Mouse (Mus musculus): Measurements from ENCODE around the gene Golph3. TPM values are rescaled to one million over a fixed set of nuclear protein-coding genes. Genes with fewer than 3 reads are reported as not detected.

The Golph3 gene
- total and polyA plus RNA-seq, 2 experiments from 2014 or later: 63.6 to 134 TPM

- H3K27me3 ChIP-seq (ENCODE audit: insufficient read depth, low read length): no peaks in the 10 kb centered on the region
- no peak for DNase-seq (ENCODE audit: low spot score)
- H3K9me3 ChIP-seq (ENCODE audit: low read length): no peaks in the 10 kb centered on the region
- no peaks in the 10 kb centered on the region for H3K36me3 ChIP-seq (ENCODE audit: insufficient read depth, low read length)
- H3K27ac ChIP-seq: no peak overlapping the region
- no peak for ATAC-seq
- 81% methylated on average over 5 of the region's 5 CpGs for WGBS
- no peak overlapping the region for H3K4me2 ChIP-seq (ENCODE audit: low read depth, low read length)
- no peak overlapping the region for H3K4me3 ChIP-seq (ENCODE audit: low read length)
- no peaks in the 10 kb centered on the region for H3K4me1 ChIP-seq (ENCODE audit: insufficient read depth, low read length)
- no peak for TF ChIP-seq CTCF (IDR thresholded peaks at IDR 0.05; ENCODE audit: low read depth)
- H3K9ac ChIP-seq (replicated peaks; ENCODE audit: low read length): no peak overlapping the region
These were observed 4.0 kb upstream of the Golph3 start for GRCm38 (mm10) chr15:12317290-12317689.

GRCm38 (mm10) chr15:12318451-12318850 is 2.8 kb upstream of the Golph3 start:
- ATAC-seq (no peak), DNase-seq (ENCODE audit: low spot score) (no peak)
- TF ChIP-seq CTCF (IDR thresholded peaks at IDR 0.05; ENCODE audit: low read depth): no peak
- no peak overlapping the region for H3K9ac ChIP-seq (replicated peaks; ENCODE audit: low read length)
- H3K9me3 ChIP-seq (ENCODE audit: low read length): no peaks in the 10 kb centered on the region
- H3K36me3 ChIP-seq (ENCODE audit: insufficient read depth, low read length): no peaks in the 10 kb centered on the region
- H3K4me1 ChIP-seq (ENCODE audit: insufficient read depth, low read length): 0 out of 2 replicates have a peak, but pooled peaks cover 6% of the 10 kb centered on the region
- H3K4me2 ChIP-seq (ENCODE audit: low read depth, low read length): no peak overlapping the region
- 82% methylated on average over 8 of the region's 8 CpGs for WGBS
- no peaks in the 10 kb centered on the region for H3K27me3 ChIP-seq (ENCODE audit: insufficient read depth, low read length)
- no peak overlapping the region for H3K4me3 ChIP-seq (ENCODE audit: low read length)
- H3K27ac ChIP-seq: no peak overlapping the region

- Histone ChIP-seq H3K4me2 (ENCODE audit: low read depth, low read length) (no peak overlapping the region), H3K9me3 (ENCODE audit: low read length) (no peaks in the 10 kb centered on the region), H3K36me3 (ENCODE audit: insufficient read depth, low read length) (no peaks in the 10 kb centered on the region), H3K27ac (no peak overlapping the region), H3K4me1 (ENCODE audit: insufficient read depth, low read length) (peaks cover 14% of the 10 kb centered on the region), H3K4me3 (ENCODE audit: low read length) (no peak overlapping the region), H3K9ac (replicated peaks; ENCODE audit: low read length) (no peak overlapping the region), H3K27me3 (ENCODE audit: insufficient read depth, low read length) (no peaks in the 10 kb centered on the region)
- DNase-seq (ENCODE audit: low spot score): no peak
- no peak for TF ChIP-seq CTCF (IDR thresholded peaks at IDR 0.05; ENCODE audit: low read depth)
- WGBS: 54% methylated on average over 5 of the region's 5 CpGs
- ATAC-seq: no peak
These were observed 1.4 kb upstream of the Golph3 start for GRCm38 (mm10) chr15:12319889-12320288.

GRCm38 (mm10) chr15:12320441-12321090 is 684 bp upstream of the Golph3 start:
- DNase-seq (ENCODE audit: low spot score): no peak
- WGBS: 5% methylated on average over 22 of the region's 22 CpGs
- Histone ChIP-seq H3K9me3 (ENCODE audit: low read length) (no peaks in the 10 kb centered on the region), H3K4me3 (ENCODE audit: low read length) (peak overlapping the region; percentile 95), H3K27me3 (ENCODE audit: insufficient read depth, low read length) (no peaks in the 10 kb centered on the region), H3K9ac (replicated peaks; ENCODE audit: low read length) (peak overlapping the region; percentile 95), H3K4me2 (ENCODE audit: low read depth, low read length) (peak overlapping the region; percentile 82), H3K27ac (peak overlapping the region; percentile 96), H3K4me1 (ENCODE audit: insufficient read depth, low read length) (peaks cover 14% of the 10 kb centered on the region), H3K36me3 (ENCODE audit: insufficient read depth, low read length) (no peaks in the 10 kb centered on the region)
- ATAC-seq: no peak
- TF ChIP-seq CTCF (IDR thresholded peaks at IDR 0.05; ENCODE audit: low read depth): no peak

- Histone ChIP-seq H3K27me3 (ENCODE audit: insufficient read depth, low read length) (no peaks in the 10 kb centered on the region), H3K9ac (replicated peaks; ENCODE audit: low read length) (peak within 1 kb of the TSS; percentile 95), H3K4me1 (ENCODE audit: insufficient read depth, low read length) (peaks cover 14% of the 10 kb centered on the region), H3K9me3 (ENCODE audit: low read length) (no peaks in the 10 kb centered on the region), H3K36me3 (ENCODE audit: insufficient read depth, low read length) (no peaks in the 10 kb centered on the region), H3K27ac (peak within 1 kb of the TSS; percentile 96), H3K4me2 (ENCODE audit: low read depth, low read length) (peak within 1 kb of the TSS; percentile 82), H3K4me3 (ENCODE audit: low read length) (peak within 1 kb of the TSS; percentile 95)
- no peak for TF ChIP-seq CTCF (IDR thresholded peaks at IDR 0.05; ENCODE audit: low read depth)
- DNase-seq (ENCODE audit: low spot score) (peak; percentile 57), ATAC-seq (peak; percentile 6)
- WGBS: under 1% methylated on average over 47 of the region's 70 CpGs
These were observed 755 bp downstream of the Golph3 start, which contains the start of gene 1810049J17Rik for GRCm38 (mm10) chr15:12321788-12322621. TSS of gene 1810049J17Rik (minus strand) at chr15:12321899.

- no peaks in the 10 kb centered on the region for H3K27me3 ChIP-seq (ENCODE audit: insufficient read depth, low read length)
- H3K9me3 ChIP-seq (ENCODE audit: low read length): no peaks in the 10 kb centered on the region
- H3K9ac ChIP-seq (replicated peaks; ENCODE audit: low read length): peak overlapping the region; percentile 95; the same call in 1 of the 2 replicates
- peak overlapping the region; percentile 82 for H3K4me2 ChIP-seq (ENCODE audit: low read depth, low read length)
- ATAC-seq: no peak
- peaks cover 14% of the 10 kb centered on the region for H3K4me1 ChIP-seq (ENCODE audit: insufficient read depth, low read length)
- no peak overlapping the region for H3K27ac ChIP-seq
- TF ChIP-seq CTCF (IDR thresholded peaks at IDR 0.05; ENCODE audit: low read depth): no peak
- no peak for DNase-seq (ENCODE audit: low spot score)
- WGBS: 17% methylated on average over 9 of the region's 9 CpGs
- no peaks in the 10 kb centered on the region for H3K36me3 ChIP-seq (ENCODE audit: insufficient read depth, low read length)
- H3K4me3 ChIP-seq (ENCODE audit: low read length): peak overlapping the region; percentile 95
These were observed 1.6 kb downstream of the Golph3 start for GRCm38 (mm10) chr15:12322676-12323402.

All from hindbrain, postnatal 0 days (tissue).